25 mouse cellular contexts compared by ENCODE assay signal in genomic region chr5:23911556-23911955, GRCm38 (mm10).
DNase-seq lines count a peak whose midpoint lies in the region; ATAC-seq and TF ChIP-seq lines count a peak whose summit lies in the region.
"Had no signal": no experiment of that assay in that cellular context is flagged by ENCODE, and none has a peak within 500 bp of the region (broad histone marks: within the 10 kb centered on the region; RNA-seq: fewer than 3 reads in every experiment).

No protein-coding gene starts in this region.

- 79% methylated on average over 1 of the region's 1 CpGs for WGBS in kidney, embryonic 15.5 days
- 67% methylated on average over 1 of the region's 1 CpGs for WGBS in kidney, postnatal 0 days

- no peaks in the 10 kb centered on the region for H3K4me1 ChIP-seq in kidney, embryonic 15.5 days
- H3K4me1 ChIP-seq in kidney, postnatal 0 days (replicated peaks; ENCODE audit: insufficient read depth, low read length): no peaks in the 10 kb centered on the region
- H3K4me1 ChIP-seq: embryonic facial prominence, embryonic 15.5 days; forebrain, embryonic 13.5 days; forebrain, embryonic 15.5 days had no signal

- H3K4me2 ChIP-seq in kidney, embryonic 15.5 days: no peak overlapping the region
- H3K4me2 ChIP-seq in kidney, postnatal 0 days (ENCODE audit: low read length): no peak overlapping the region
- H3K4me2 ChIP-seq: embryonic facial prominence, embryonic 13.5 days; embryonic facial prominence, embryonic 15.5 days; forebrain, embryonic 13.5 days; forebrain, embryonic 15.5 days had no signal

- no peak overlapping the region for H3K9ac ChIP-seq in kidney, embryonic 15.5 days
- H3K9ac ChIP-seq in kidney, postnatal 0 days (ENCODE audit: low read depth, low read length): no peak overlapping the region
- H3K9ac ChIP-seq: embryonic facial prominence, embryonic 13.5 days; embryonic facial prominence, embryonic 15.5 days; forebrain, embryonic 13.5 days; forebrain, embryonic 15.5 days; forebrain, postnatal 0 days had no signal

- ATAC-seq in kidney, embryonic 15.5 days (replicated peaks; ENCODE audit: low FRiP score): no peak
- ATAC-seq in kidney, postnatal 0 days (replicated peaks; ENCODE audit: low FRiP score, low read depth): no peak
- ATAC-seq: activated CD4-positive, CD25-positive, alpha-beta regulatory T cell, adult 4 months; forebrain, embryonic 13.5 days; forebrain, embryonic 15.5 days; forebrain, postnatal 0 days; Patski had no signal

- H3K27ac ChIP-seq in kidney, embryonic 15.5 days: 0 out of 2 replicates have a peak overlapping the region, but pooled peaks have one; percentile 51
- H3K27ac ChIP-seq in kidney, postnatal 0 days: no peak overlapping the region
- H3K27ac ChIP-seq: embryonic facial prominence, embryonic 13.5 days; embryonic facial prominence, embryonic 15.5 days; forebrain, embryonic 13.5 days; forebrain, embryonic 15.5 days had no signal

- no peak for TF ChIP-seq CTCF in kidney, postnatal 0 days (IDR thresholded peaks at IDR 0.05; ENCODE audit: low read depth)

- no peak for DNase-seq in kidney, postnatal 36 days
- peak; percentile 82 for DNase-seq in kidney, postnatal 0 days (ENCODE audit: low spot score)
- DNase-seq in kidney, postnatal 10 days: no peak
- peak; percentile 72 for DNase-seq in brain, adult 2 months (ENCODE audit: low read depth, low spot score)
- DNase-seq in telencephalon, adult 2 months (ENCODE audit: low read depth, low spot score): peak; percentile 70
- no peak for DNase-seq in layer of hippocampus, adult 11-12 months (ENCODE audit: low spot score)
- DNase-seq in retina, embryonic 14.5 days (ENCODE audit: low spot score): no peak
- DNase-seq: adrenal gland, adult 8-10 months; adrenal gland, postnatal 14 days; adrenal gland, postnatal 36 days; cerebellum, adult 11 months; cerebellum, adult 18-20 months; cerebellum, adult 8-10 months; cerebellum, adult 9-11 months; cerebellum, postnatal 14 days; cerebellum, postnatal 36 days; embryo, embryonic 11 days; forebrain, postnatal 0 days had no signal

- no peaks in the 10 kb centered on the region for H3K36me3 ChIP-seq in kidney, embryonic 15.5 days
- no peaks in the 10 kb centered on the region for H3K36me3 ChIP-seq in kidney, postnatal 0 days (ENCODE audit: insufficient read depth, low read length)
- H3K36me3 ChIP-seq: embryonic facial prominence, embryonic 13.5 days; embryonic facial prominence, embryonic 15.5 days; forebrain, embryonic 15.5 days had no signal

- H3K4me3 ChIP-seq in kidney, embryonic 15.5 days (replicated peaks): no peak overlapping the region
- no peak overlapping the region for H3K4me3 ChIP-seq in kidney, postnatal 0 days (replicated peaks; ENCODE audit: low read depth, low read length)
- H3K4me3 ChIP-seq: embryonic facial prominence, embryonic 13.5 days; embryonic facial prominence, embryonic 15.5 days; forebrain, embryonic 13.5 days; forebrain, embryonic 15.5 days had no signal

- no peaks in the 10 kb centered on the region for H3K27me3 ChIP-seq in kidney, embryonic 15.5 days
- no peaks in the 10 kb centered on the region for H3K27me3 ChIP-seq in kidney, postnatal 0 days (ENCODE audit: insufficient read depth, low read length)
- H3K27me3 ChIP-seq: embryonic facial prominence, embryonic 13.5 days; embryonic facial prominence, embryonic 15.5 days; forebrain, embryonic 13.5 days; forebrain, embryonic 15.5 days; Patski had no signal

- H3K9me3 ChIP-seq in kidney, embryonic 15.5 days (replicated peaks): peaks cover 4% of the 10 kb centered on the region; the same call in 1 of the 2 replicates
- no peaks in the 10 kb centered on the region for H3K9me3 ChIP-seq in kidney, postnatal 0 days (replicated peaks; ENCODE audit: low read length)
- H3K9me3 ChIP-seq: embryonic facial prominence, embryonic 15.5 days; forebrain, embryonic 15.5 days had no signal

Comparison
In these comparisons a context has a peak if more than half of its experiments do, and no peak if none do; other contexts are left out.
1. DNase-seq: peak in kidney, postnatal 0 days (single experiment), brain, adult 2 months (single experiment) and telencephalon, adult 2 months (single experiment); none in kidney, postnatal 36 days (0 of 2), kidney, postnatal 10 days (single experiment), layer of hippocampus, adult 11-12 months (single experiment) and retina, embryonic 14.5 days (single experiment).